Mouse (Mus musculus) testis, adult 2 months (tissue): ENCODE measurements around the gene Polr2c. TPM values are rescaled to one million over a fixed set of nuclear protein-coding genes. Genes with fewer than 3 reads are reported as not detected.

Experiments used
- H3K27ac ChIP-seq: fragments of 200-500 bp; 2 replicates; pipeline ENCODE4 v1.5.1; 2012; ENCODE audit warnings: low read depth, low read length; ENCODE audit not compliant: control insufficient read depth, insufficient read depth
- H3K27me3 ChIP-seq: fragments of 200-500 bp; 2 replicates; pipeline ENCODE4 v1.6.1; 2012; ENCODE audit warnings: mild to moderate bottlenecking, low read length, moderate library complexity; ENCODE audit not compliant: control insufficient read depth, insufficient read depth
- H3K36me3 ChIP-seq: fragments of 200-500 bp; 2 replicates; pipeline ENCODE4 v1.6.1; 2012; ENCODE audit warnings: mild to moderate bottlenecking, low read length; ENCODE audit not compliant: control insufficient read depth, insufficient read depth
- H3K4me1 ChIP-seq: fragments of 200-500 bp; 2 replicates; pipeline ENCODE4 v1.6.1; 2012; ENCODE audit warnings: low read length; ENCODE audit not compliant: control insufficient read depth, insufficient read depth
- H3K4me3 ChIP-seq: fragments of 200-500 bp; 2 replicates; pipeline ENCODE4 v1.5.1; 2012; ENCODE audit warnings: low read depth, mild to moderate bottlenecking, low read length, moderate library complexity, mixed read lengths; ENCODE audit not compliant: control insufficient read depth
- CTCF ChIP-seq: fragments of 200-500 bp; IDR thresholded peaks from 2 replicates; pipeline ENCODE4 v1.5.1; 2012; ENCODE audit warnings: low read depth, mild to moderate bottlenecking, inconsistent platforms, low read length, moderate library complexity; ENCODE audit not compliant: control insufficient read depth, insufficient read depth, insufficient replicate concordance
- POLR2A ChIP-seq: fragments of 200-500 bp; IDR thresholded peaks from 2 replicates; pipeline ENCODE4 v1.6.1; 2012; ENCODE audit warnings: low read depth, mild to moderate bottlenecking, inconsistent platforms, low read length, moderate library complexity; ENCODE audit not compliant: control insufficient read depth
- polyA plus RNA-seq: library from polyadenylated mRNA; depleted of rRNA; stranded (reverse); fragments of >200 nt; gene quantifications from 2 replicates; pipeline ENCODE4 v1.2.3, GENCODE M21; 2012

Polr2c gene
- polyA plus RNA-seq, 1 experiment: 58.9 TPM

- Histone ChIP-seq H3K4me1 (peaks cover 17% of the 10 kb centered on the region), H3K27ac (no peak overlapping the region), H3K4me3 (peak overlapping the region; percentile 73), H3K36me3 (no peaks in the 10 kb centered on the region), H3K27me3 (no peaks in the 10 kb centered on the region)
- no peak for TF ChIP-seq POLR2A
- TF ChIP-seq CTCF: no peak
Measured at GRCm38 (mm10) chr8:94875096-94875870, 18.0 kb downstream of the Polr2c start.

GRCm38 (mm10) chr8:94875871-94876150, 18.6 kb downstream of the Polr2c start:
- no peak for TF ChIP-seq POLR2A
- TF ChIP-seq CTCF: no peak
- Histone ChIP-seq H3K4me1 (peaks cover 17% of the 10 kb centered on the region), H3K27ac (no peak overlapping the region), H3K36me3 (no peaks in the 10 kb centered on the region), H3K27me3 (no peaks in the 10 kb centered on the region), H3K4me3 (peak overlapping the region; percentile 73)

- H3K4me3 ChIP-seq: peak within 1 kb of the TSS; percentile 73
- no peaks in the 10 kb centered on the region for H3K36me3 ChIP-seq
- no peak within 1 kb of the TSS for H3K27ac ChIP-seq
- TF ChIP-seq POLR2A: no peak
- no peak for TF ChIP-seq CTCF
- peaks cover 17% of the 10 kb centered on the region for H3K4me1 ChIP-seq
- no peaks in the 10 kb centered on the region for H3K27me3 ChIP-seq
Measured at GRCm38 (mm10) chr8:94876197-94876730, 19.0 kb downstream of the Polr2c start, which contains the start of gene Dok4. TSS of gene Dok4 (minus strand) at chr8:94876330.

- no peak overlapping the region for H3K27ac ChIP-seq
- H3K4me3 ChIP-seq: no peak overlapping the region
- no peaks in the 10 kb centered on the region for H3K36me3 ChIP-seq
Measured at GRCm38 (mm10) chr8:94876820-94877219, 19.6 kb downstream of the Polr2c start.

DNA sequence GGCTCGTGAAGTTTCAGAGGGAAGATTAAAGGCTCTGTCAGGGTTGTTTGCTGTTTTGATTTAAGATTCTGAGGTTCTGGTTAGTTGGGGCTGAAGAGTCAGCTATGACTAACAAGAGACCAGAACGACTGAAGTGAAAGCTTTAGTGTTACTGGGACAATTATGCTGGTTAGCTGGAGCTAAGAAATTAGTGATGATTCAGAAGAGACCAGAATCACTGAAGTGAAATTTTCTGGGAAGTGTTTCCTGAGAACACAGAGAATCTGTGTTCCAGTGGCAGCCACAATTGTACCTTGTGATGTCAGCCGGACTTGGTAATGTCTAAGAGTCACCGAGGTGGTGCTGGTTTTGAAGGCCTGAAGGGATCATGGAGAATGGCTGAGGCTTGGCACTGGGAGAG, 23.5 kb downstream of the Polr2c start:
- Histone ChIP-seq H3K4me3 (no peak overlapping the region), H3K4me1 (peaks cover 5% of the 10 kb centered on the region), H3K36me3 (no peaks in the 10 kb centered on the region), H3K27ac (no peak overlapping the region), H3K27me3 (no peaks in the 10 kb centered on the region)
- no peak for TF ChIP-seq POLR2A
- no peak for TF ChIP-seq CTCF

More at GRCm38 (mm10) chr8:94876820-94877219, 19.6 kb downstream of the Polr2c start:
- H3K4me1 ChIP-seq: peaks cover 17% of the 10 kb centered on the region
- no peak for TF ChIP-seq POLR2A
- no peak for TF ChIP-seq CTCF
- no peaks in the 10 kb centered on the region for H3K27me3 ChIP-seq

DNA sequence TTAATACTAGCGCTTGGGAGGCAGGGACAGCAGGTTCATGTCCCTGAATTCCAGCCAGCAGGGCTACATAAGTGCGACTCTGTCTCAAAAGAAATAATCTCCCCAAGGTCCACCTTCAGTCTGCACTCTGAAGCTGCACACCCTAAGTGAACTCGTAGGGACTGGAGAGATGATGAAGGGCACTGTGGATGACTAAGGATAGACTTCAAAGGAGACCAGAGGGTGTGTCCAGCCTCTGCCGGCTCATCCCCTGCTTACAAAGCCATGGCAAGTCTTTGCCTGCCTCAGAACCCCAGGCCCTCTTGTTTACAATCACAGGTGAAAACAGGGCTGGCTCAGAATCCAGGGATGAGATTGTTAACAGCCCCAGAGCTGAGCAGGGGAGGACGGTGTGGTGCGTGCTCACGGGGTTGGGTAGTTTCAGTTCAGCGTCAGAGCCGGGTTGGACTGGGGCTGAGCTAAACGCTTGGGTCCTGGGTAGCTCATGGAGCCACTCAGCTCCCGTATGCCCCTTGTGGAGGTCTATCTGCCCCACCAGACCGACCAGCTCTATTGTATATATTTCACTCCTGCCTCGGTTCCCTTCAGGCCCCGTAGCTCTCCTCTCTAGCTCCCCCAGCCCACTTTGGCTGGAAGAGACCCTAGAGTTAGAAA, 31.3 kb downstream of the Polr2c start:
- no peaks in the 10 kb centered on the region for H3K36me3 ChIP-seq
- TF ChIP-seq CTCF (no peak), POLR2A (no peak)
- H3K4me3 ChIP-seq: peak overlapping the region; percentile 9
- H3K27me3 ChIP-seq: no peaks in the 10 kb centered on the region
- peaks cover 7% of the 10 kb centered on the region for H3K4me1 ChIP-seq
- no peak overlapping the region for H3K27ac ChIP-seq

DNA sequence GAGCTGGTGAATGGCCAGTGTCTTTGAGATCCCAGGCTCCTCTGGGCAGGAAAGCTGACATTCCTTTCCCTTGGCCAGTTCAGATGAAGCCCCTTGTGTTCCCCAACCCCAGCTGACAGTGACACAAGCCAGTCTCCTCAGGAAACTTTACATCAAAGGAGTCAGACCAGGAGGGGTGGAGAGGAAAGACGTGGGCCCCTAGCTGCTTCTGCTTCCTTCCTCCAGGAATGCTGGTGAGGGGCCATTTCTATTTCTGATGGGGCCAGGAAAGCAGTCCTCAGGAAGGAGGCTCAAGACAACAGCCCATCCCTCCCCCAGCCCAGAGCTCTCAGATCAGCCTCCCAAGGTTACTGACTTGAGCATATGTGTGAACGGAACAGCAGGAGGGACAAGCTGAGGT, 35.7 kb downstream of the Polr2c start:
- TF ChIP-seq POLR2A (no peak), CTCF (no peak)
- H3K4me3 ChIP-seq: no peak overlapping the region
- peaks cover 7% of the 10 kb centered on the region for H3K4me1 ChIP-seq
- no peaks in the 10 kb centered on the region for H3K27me3 ChIP-seq
- no peaks in the 10 kb centered on the region for H3K36me3 ChIP-seq
- no peak overlapping the region for H3K27ac ChIP-seq
